Mouse (Mus musculus) cortical plate, adult 2 months (tissue): Measurements from ENCODE around the gene Hk3. TPM values are rescaled to one million over a fixed set of nuclear protein-coding genes. Genes with fewer than 3 reads are reported as not detected.

Experiments
- H3K27ac ChIP-seq: fragments of 200-500 bp; 2 replicates; pipeline ENCODE4 v1.5.1; 2012; ENCODE audit warnings: low read length, control low read depth, inconsistent platforms; ENCODE audit not compliant: insufficient read depth
- H3K4me1 ChIP-seq: fragments of 200-500 bp; 2 replicates; pipeline ENCODE4 v1.6.1; 2011; ENCODE audit warnings: low read length; ENCODE audit not compliant: control insufficient read depth, insufficient read depth
- H3K4me3 ChIP-seq: fragments of 200-500 bp; 2 replicates; pipeline ENCODE4 v1.5.1; 2011; ENCODE audit warnings: mild to moderate bottlenecking, low read length, control low read depth; ENCODE audit not compliant: insufficient read depth
- CTCF ChIP-seq: fragments of 200-500 bp; IDR thresholded peaks from 2 replicates; pipeline ENCODE4 v1.5.1; 2011; ENCODE audit warnings: mild to moderate bottlenecking, control low read depth, low read length; ENCODE audit not compliant: insufficient read depth; ENCODE audit errors: extremely low read depth
- POLR2A ChIP-seq: fragments of 200-500 bp; IDR thresholded peaks from 2 replicates; pipeline ENCODE4 v1.6.1; 2011; ENCODE audit warnings: mild to moderate bottlenecking, low read length, control low read depth; ENCODE audit not compliant: insufficient read depth; ENCODE audit errors: extremely low read depth
- polyA plus RNA-seq: library from polyadenylated mRNA; depleted of rRNA; stranded (reverse); fragments of >200 nt; gene quantifications from 2 replicates; pipeline ENCODE4 v1.2.3, GENCODE M21; 2012

The Hk3 gene
- polyA plus RNA-seq, 1 experiment: 1.9 TPM

GRCm38 (mm10) chr13:55019181-55019580 lies 2.0 kb downstream of the Hk3 start:
- Histone ChIP-seq H3K27ac (no peak overlapping the region), H3K4me3 (no peak overlapping the region), H3K4me1 (no peaks in the 10 kb centered on the region)
- no peak for TF ChIP-seq POLR2A
- TF ChIP-seq CTCF: no peak

GRCm38 (mm10) chr13:55018700-55019099 lies 2.5 kb downstream of the Hk3 start:
- Histone ChIP-seq H3K4me1 (no peaks in the 10 kb centered on the region), H3K27ac (no peak overlapping the region), H3K4me3 (no peak overlapping the region)
- TF ChIP-seq CTCF (no peak), POLR2A (no peak)

GRCm38 (mm10) chr13:55017898-55018599 lies 3.1 kb downstream of the Hk3 start:
- H3K4me1 ChIP-seq: no peaks in the 10 kb centered on the region
- no peak for TF ChIP-seq CTCF
- no peak overlapping the region for H3K4me3 ChIP-seq
- H3K27ac ChIP-seq: no peak overlapping the region

GRCm38 (mm10) chr13:55017154-55017897 lies 3.9 kb downstream of the Hk3 start:
- H3K4me1 ChIP-seq: no peaks in the 10 kb centered on the region
- H3K4me3 ChIP-seq: no peak overlapping the region
- H3K27ac ChIP-seq: no peak overlapping the region
- TF ChIP-seq POLR2A: no peak
- TF ChIP-seq CTCF: no peak

- TF ChIP-seq POLR2A (no peak), CTCF (no peak)
- Histone ChIP-seq H3K4me3 (no peak overlapping the region), H3K4me1 (no peaks in the 10 kb centered on the region), H3K27ac (no peak overlapping the region)
Measured at GRCm38 (mm10) chr13:55014451-55014850, 6.7 kb downstream of the Hk3 start.

- no peaks in the 10 kb centered on the region for H3K4me1 ChIP-seq
- no peak overlapping the region for H3K27ac ChIP-seq
- 0 out of 2 replicates have a peak, but pooled peaks have one; percentile 5 for TF ChIP-seq CTCF
- TF ChIP-seq POLR2A: no peak
- H3K4me3 ChIP-seq: no peak overlapping the region
Measured at GRCm38 (mm10) chr13:55013702-55014344, 7.4 kb downstream of the Hk3 start.

GRCm38 (mm10) chr13:55011981-55012478 lies 9.2 kb downstream of the Hk3 start:
- Histone ChIP-seq H3K4me3 (no peak overlapping the region), H3K27ac (no peak overlapping the region), H3K4me1 (peaks cover 2% of the 10 kb centered on the region; the same call in 1 of the 2 replicates)
- TF ChIP-seq CTCF (0 out of 2 replicates have a peak, but pooled peaks have one; percentile 16), POLR2A (no peak)

- Histone ChIP-seq H3K4me3 (no peak overlapping the region), H3K27ac (no peak overlapping the region), H3K4me1 (peaks cover 2% of the 10 kb centered on the region; the same call in 1 of the 2 replicates)
- TF ChIP-seq POLR2A (no peak), CTCF (no peak)
Measured at GRCm38 (mm10) chr13:55011103-55011502, 10.1 kb downstream of the Hk3 start.

- H3K4me3 ChIP-seq: no peak overlapping the region
- TF ChIP-seq POLR2A (no peak), CTCF (no peak)
- no peak overlapping the region for H3K27ac ChIP-seq
- H3K4me1 ChIP-seq: peaks cover 2% of the 10 kb centered on the region; the same call in 1 of the 2 replicates
Measured at GRCm38 (mm10) chr13:55008589-55008988, 12.6 kb downstream of the Hk3 start.

GRCm38 (mm10) chr13:55006415-55006742 lies 14.8 kb downstream of the Hk3 start:
- no peak overlapping the region for H3K4me3 ChIP-seq
- no peak overlapping the region for H3K27ac ChIP-seq
- peaks cover 2% of the 10 kb centered on the region; the same call in 1 of the 2 replicates for H3K4me1 ChIP-seq
- no peak for TF ChIP-seq CTCF
- no peak for TF ChIP-seq POLR2A
